Mouse (Mus musculus) leukemia stem cell, adult 10-12 weeks (primary cell): Measurements from ENCODE around the gene Psg25. TPM values are rescaled to one million over a fixed set of nuclear protein-coding genes. Genes with fewer than 3 reads are reported as not detected.

ENCODE experiments used
- polyA plus RNA-seq: library from polyadenylated mRNA; stranded (reverse); fragments of >175 nt; gene quantifications from 2 replicates; pipeline ENCODE4 v1.2.3, GENCODE M21; 2012; ENCODE audit warnings: low replicate concordance

Gene Psg25
- not detected in 2 replicates for polyA plus RNA-seq

DNA sequence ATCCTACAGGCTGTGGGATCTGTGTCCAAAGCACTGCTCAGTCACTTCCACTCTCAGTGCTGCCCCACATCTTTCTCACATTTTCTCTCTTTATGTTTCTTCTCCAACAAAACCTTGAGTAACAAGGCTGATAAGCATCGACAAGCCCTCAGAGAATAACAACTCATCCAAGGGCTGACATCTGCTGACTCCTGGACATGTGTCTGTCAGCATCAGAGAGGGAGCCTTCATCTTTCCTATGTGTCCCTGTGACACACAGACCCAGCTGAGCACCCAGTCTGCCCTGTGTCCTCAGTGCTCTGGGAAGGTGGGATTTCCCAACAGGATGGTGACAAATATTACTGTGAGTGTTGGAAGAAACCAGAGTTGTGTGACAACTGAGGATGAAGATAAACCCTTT, at the start of gene Psg25:
Gene Psg25, minus strand, starts transcription at position 101 of the 400 bp plus-strand sequence.

DNA sequence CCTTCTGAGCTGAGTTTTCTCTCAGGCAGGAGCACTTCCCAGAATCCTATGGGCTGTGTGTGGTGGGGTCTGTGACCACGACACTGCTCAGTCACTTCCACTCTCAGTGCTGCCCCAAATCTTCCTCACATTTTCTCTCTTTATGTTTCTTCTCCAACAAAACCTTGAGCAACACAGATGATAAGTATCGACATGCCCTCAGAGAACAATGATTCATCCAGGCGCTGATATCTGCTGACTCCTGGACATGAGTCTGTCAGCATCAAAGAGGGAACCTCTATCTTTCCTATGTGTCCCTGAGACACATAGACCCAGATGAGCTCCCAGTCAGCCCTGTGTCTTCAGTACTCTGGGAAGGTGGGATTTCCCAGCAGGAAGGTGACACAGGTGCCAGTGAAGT, 35.1 kb upstream of the Psg25 start, which contains the start of gene Psg27:
Gene Psg27, minus strand, starts transcription at position 101 of the 400 bp plus-strand sequence.

DNA sequence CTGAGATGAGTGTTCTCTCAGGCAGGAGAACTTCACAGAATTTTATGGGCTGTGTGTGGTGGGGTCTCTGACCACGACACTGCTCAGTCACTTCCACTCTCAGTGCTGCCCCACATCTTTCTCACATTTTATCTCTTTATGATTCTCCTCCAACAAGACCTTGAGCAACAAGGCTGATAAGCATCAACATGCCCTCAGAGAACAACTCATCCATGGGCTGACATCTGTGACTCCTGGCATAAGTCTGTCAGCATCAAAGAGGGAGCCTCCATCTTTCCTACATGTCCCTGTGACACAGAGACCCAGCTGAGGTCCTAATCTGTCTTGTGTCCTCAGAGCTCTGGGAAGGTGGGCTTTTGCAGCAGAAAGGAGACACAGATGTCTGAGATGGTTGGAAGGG, 48.0 kb downstream of the Psg25 start, which contains the start of gene Psg26:
Gene Psg26, minus strand, starts transcription at position 101 of the 400 bp plus-strand sequence.

Other genes with a start within 250 kb of the Psg25 start
- gene Psg18, start 177.3 kb downstream of the Psg25 start, polyA plus RNA-seq: not detected in 2 replicates
- gene Psg28, start 100.2 kb downstream of the Psg25 start, polyA plus RNA-seq: not detected in 2 replicates
- gene Psg26, start 48.1 kb downstream of the Psg25 start, polyA plus RNA-seq: not detected in 2 replicates
- not detected in 2 replicates for gene Psg27, start 35.0 kb upstream of the Psg25 start, polyA plus RNA-seq
- 0.12 TPM in 1 of 2 replicates, not detected in the other for gene Psg23, start 84.2 kb upstream of the Psg25 start, polyA plus RNA-seq
- gene Psg21, start 124.5 kb upstream of the Psg25 start, polyA plus RNA-seq: not detected in 2 replicates
- gene Psg20, start 153.9 kb upstream of the Psg25 start, polyA plus RNA-seq: not detected in 2 replicates
- gene Psg22, start 185.8 kb upstream of the Psg25 start, polyA plus RNA-seq: not detected in 2 replicates